Mouse (Mus musculus): ENCODE data around the gene Plppr3.

DNA sequence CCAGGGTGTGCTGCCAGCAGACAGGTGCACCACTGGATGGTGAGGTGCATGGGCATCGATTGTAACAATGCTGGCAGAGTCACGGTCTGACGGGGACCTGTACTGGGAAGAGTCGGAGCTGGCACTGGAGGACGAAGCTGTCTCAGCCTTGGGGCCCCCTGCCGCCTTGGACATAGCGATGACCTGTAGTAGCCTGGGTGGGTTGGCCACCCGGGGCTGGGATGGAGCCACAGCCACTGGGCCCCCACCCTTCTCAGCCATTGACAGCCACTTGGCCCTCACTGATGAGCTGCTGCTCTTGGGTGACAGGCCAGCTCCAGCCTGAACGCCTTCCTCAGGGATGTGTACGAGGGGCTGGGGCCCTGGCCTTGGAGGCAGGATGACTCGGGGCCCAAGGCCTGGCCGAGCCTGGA, 9.2 kb downstream of the Plppr3 start:
- no peak for TF ChIP-seq CTCF (IDR thresholded peaks at IDR 0.05; ENCODE audit: low read depth)
- no peak for TF ChIP-seq EP300 (IDR thresholded peaks at IDR 0.05; ENCODE audit: low read depth)

Measured in heart, postnatal 0 days (tissue).